Mouse (Mus musculus) CD4-positive, CD25-positive, alpha-beta regulatory T cell, adult 9 weeks (primary cell): Measurements from ENCODE around the gene Opcml. TPM values are rescaled to one million over a fixed set of nuclear protein-coding genes. Genes with fewer than 3 reads are reported as not detected.

Source experiments
- polyA plus RNA-seq: library from polyadenylated mRNA; unstranded; fragments of 100-300 nt; shearing (Covaris generic); gene quantifications from one replicate; pipeline ENCODE4 v1.2.1, GENCODE M21; 2017

The Opcml gene
- not detected for polyA plus RNA-seq

GRCm38 (mm10) chr9:27790725-27791638 lies at the start of gene Opcml:
Gene Opcml (plus strand): TSS chr9:27790775.

